Mouse (Mus musculus) c-Kit-positive CD71-negative TER-119-negative erythroid progenitor cells, embryonic 14.5 days (primary cell): ENCODE measurements around the gene Olfr531.

ENCODE experiments used
- DNase-seq: peaks from one replicate; pipeline ENCODE4 v3.0.0-alpha.2; 2013; ENCODE audit warnings: low read depth

Gene Olfr531

GRCm38 (mm10) chr7:140402818-140403217, at the start of gene Olfr531:
Olfr531 (minus strand) TSS chr7:140402918.
- no peak for DNase-seq

- DNase-seq: no peak
Observed at GRCm38 (mm10) chr7:140443141-140443540, 40.4 kb upstream of the Olfr531 start.

- DNase-seq: no peak
Observed at GRCm38 (mm10) chr7:140421539-140421938, 18.8 kb upstream of the Olfr531 start, which contains the start of gene Olfr532. Olfr532 (minus strand) TSS chr7:140421639.

GRCm38 (mm10) chr7:140376911-140377310, 25.8 kb downstream of the Olfr531 start:
- DNase-seq: no peak

- DNase-seq: no peak
Observed at GRCm38 (mm10) chr7:140376231-140376630, 26.5 kb downstream of the Olfr531 start, which contains the start of gene Olfr530. Olfr530 (minus strand) TSS chr7:140376331.

GRCm38 (mm10) chr7:140374300-140374699, 28.4 kb downstream of the Olfr531 start:
- no peak for DNase-seq

- no peak for DNase-seq
Observed at GRCm38 (mm10) chr7:140361571-140361970, 41.1 kb downstream of the Olfr531 start, which contains the start of gene Olfr60. Olfr60 (minus strand) TSS chr7:140361671.
